Mouse (Mus musculus): ENCODE measurements around the gene Lamtor1.
A peak's percentile ranks its signal among the peaks of the same experiment; 100 is the strongest.
"Not testable (repeated sequence)": the region's sequence is repeated elsewhere in the genome, so short reads cannot be mapped to it uniquely, and the experiment has no call there.

Gene Lamtor1

DNA sequence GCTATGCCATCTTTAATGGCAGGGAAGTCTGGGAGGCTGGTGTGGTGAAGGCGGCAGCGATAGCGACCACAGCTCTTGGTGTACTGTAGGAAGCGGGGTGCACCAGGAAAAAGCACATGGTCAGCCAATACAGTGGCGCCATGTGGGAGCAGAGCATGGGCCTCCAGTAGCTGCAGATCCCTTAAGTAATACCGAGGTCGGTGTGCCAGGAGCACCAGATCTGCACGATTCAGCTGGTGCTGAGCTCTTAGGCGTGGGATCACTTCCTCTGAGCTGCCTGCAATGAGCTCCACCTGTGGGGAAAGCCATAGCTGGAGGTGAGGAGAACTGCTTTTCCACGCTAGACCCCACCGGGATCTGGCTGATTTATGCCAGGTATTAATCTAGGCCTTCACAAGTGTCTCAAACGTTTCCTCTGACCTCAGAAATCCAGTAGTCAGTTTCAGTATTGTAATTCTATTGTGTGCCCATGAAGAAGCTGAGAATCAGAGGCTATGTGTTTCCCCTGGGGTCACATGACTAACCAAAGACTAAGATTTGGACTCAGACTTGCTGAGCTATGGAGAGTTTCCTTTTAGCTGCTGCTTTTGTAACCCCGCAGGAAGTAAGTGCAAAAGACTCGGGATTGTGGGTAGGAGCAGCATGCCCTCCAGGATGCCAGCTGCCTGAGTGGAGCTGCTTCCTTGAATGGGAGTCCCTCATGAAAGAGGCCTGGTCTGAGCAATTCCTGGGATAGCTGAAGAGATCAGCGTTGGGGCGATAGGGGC is 5.2 kb upstream of the Lamtor1 start:
- DNase-seq = no peak

DNA sequence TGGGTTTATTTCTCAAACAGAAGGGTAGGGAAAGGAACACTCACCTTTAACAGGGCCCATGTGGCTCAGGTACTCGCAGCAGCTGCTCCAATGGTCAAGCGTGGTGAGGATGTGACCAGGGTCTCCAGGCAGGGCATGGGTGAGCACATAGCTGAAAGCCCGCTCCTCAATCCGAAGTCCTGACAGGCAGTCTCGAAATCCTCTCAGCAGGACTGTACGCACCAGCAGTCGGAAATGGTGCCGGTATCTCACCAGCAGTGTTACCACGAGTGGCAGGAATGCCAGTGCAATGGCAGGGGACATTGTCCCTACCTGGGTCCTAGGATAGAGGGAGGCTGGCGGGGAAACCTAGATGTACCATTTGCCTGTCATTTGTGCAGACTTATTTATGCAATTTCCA is 3.7 kb upstream of the Lamtor1 start:
- no peak for DNase-seq

DNA sequence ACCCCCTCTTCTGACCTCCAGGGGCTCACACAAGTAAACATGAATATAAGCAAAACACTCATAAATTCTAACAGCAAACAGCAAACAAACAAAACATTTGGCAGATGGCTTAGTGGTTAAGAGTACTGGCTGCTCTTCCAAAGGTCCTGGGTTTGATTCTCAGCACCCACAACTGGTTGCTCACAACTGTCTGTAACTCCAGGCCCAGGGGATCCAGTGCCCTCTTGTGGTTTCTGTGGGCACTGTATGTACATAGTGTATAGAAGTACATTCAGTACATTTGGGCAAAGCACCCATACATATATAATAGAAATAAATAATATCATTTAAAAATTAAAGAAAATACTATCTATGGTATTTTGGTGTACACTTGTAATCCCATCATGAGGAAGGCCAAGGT is 2.9 kb upstream of the Lamtor1 start:
- DNase-seq = no peak

DNA sequence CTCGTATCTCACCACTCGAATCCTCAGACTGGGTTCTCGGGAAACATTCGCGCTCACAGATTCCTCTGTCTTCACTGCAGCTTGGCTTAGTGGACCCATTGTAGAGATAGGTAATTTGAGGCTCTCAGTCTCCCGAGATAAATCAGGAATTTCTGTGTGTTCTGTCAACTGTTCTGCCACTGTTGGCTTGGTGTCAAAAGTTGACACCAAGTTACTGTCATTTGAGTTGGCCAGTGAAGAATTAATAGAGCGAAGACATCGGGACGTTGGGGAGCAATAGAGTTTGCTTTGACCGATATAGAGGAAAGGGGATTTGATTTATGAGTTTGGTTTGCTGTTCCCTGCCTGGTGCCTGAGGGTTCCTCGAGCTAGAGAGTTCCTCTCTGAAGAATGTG is 580 bp downstream of the Lamtor1 start, which contains the start of gene Tomt:
Gene Tomt, minus strand, starts transcription at position 73 of the 395 bp plus-strand sequence.
- no peak for DNase-seq

DNA sequence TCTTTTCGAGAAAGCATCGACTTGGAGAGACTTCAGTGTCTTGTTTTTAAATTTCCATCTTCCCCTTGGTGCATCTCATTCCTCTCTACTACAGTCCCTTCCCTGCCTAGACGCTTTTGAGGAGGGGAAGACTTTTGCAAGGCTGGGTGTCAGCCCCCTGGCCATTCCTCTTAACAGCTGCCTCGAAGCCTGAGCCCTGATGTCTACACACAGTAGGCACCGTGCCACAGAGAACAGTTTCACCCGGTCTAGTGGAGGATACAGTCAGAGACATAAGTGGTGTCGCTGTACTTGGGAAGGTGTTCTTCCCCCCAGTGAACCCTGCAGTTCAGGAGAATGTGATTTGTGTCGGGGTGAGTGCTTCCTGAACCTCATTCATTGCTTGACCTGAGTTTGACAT is 992 bp downstream of the Lamtor1 start:
- no peak for DNase-seq

DNA sequence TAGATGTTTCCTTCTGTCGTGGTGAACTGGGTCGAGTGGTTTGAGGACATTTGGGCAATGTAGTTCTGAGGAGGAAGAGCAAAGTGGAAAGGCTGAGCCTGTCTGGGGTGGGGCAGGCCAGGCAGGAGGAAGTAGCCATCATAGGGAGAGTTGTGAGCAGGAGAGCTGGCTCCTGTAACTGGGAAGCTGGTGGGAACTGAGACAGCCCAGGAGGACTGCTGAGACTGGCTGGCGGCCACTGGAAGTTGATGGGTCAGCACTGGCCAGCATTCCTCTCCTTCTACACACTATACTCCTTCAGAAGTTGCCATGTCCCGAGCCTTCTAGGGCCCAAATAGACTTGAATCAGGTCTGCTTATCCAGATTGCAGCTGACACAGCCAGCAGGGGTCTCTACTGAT is 2.7 kb downstream of the Lamtor1 start:
- DNase-seq = no peak

DNA sequence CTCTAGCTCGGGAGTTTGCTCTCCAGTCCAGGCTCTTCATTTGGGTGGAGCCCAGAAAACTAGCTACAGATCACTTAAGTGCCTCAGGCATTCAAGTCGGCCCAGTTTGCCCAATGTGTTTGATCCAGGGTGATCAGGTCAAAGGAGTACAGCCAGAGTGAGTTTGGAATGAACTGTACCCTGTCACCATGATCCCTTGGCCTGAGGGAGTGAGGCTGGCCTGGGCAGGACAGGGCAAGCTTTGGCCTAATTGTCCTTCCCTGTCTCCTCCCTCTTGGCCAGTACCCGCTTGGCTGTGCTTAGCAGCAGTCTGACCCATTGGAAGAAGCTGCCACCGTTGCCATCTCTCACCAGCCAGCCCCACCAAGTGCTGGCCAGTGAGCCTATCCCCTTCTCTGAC is 4.4 kb downstream of the Lamtor1 start:
- DNase-seq = no peak

DNA sequence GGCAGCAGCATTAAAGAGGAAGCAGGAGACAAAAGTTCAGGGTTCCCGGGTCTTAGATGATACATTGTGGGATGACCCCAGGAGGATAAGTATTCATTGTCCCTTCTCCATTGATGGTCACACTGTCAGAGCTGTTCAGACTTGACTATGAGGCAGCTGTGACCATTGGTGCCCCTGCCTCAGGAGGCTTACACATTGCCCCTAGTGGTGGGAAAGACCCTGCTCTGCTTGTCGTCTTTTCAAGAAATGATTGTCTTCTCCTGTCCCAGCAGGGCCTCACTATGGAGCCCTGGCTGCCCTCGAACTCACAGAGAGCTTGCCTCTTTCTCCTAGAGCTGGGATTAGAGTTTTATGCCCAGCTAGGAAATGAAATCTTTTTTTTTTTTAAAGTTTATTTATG is 6.3 kb downstream of the Lamtor1 start:
- DNase-seq = no peak

DNA sequence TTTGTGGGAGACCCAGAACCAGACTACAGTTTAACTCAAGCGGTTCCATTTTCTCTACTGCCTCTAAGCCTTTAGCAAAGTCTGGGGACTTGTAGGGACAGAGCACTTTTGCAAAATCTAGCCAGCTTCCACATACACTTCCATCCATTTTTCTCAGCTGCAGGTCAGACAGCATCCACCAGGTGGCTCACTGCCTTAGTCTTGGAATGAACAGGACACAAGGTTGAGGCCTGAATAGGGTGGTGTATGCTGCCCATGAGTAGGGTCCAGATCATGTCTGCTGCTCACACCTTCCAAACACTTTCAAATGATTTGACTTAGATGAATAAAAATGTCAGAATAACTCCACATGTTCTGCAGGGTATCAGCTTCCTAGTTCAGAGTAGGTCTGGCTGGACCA is 12.4 kb downstream of the Lamtor1 start:
- DNase-seq = peak; percentile 63

DNA sequence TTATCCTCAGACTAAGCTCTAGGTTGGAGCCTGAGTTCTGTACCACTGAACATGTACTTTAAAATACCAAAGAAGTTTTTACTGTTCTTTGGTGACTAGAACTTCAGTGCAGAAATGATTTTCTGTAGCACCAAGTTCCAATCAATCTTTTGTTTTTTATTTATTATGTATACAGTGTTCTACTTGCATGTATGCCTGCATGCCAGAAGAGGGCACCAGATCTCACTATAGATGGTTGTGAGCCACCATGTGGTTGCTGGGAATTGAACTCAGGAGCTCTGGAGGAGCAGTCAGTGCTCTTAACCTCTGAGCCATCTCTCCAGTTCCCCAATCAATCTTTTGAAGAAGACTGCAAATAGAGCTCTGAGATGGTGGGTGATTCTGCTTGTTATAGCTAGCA is 20.2 kb downstream of the Lamtor1 start:
- DNase-seq = not testable (repeated sequence)

DNA sequence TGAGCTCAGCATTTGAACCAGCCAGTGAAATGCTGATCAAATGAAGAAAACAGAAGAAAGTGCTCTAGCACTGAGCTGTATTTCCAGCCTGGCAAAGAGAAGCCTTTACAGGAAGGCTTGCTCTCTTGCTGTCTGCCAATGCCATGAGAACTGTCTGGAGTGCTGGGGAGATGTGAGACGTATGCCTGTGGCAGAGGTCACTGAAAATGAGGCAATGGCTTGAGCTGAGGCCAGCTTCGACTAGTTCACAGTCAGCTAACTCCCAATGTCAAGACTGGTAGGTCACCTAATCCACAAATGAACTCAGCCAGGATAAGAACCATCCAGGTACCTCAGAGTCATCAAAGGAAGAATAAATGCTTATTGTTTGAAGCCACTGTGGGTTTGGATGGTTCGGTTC is 22.4 kb downstream of the Lamtor1 start:
- DNase-seq = no peak

DNA sequence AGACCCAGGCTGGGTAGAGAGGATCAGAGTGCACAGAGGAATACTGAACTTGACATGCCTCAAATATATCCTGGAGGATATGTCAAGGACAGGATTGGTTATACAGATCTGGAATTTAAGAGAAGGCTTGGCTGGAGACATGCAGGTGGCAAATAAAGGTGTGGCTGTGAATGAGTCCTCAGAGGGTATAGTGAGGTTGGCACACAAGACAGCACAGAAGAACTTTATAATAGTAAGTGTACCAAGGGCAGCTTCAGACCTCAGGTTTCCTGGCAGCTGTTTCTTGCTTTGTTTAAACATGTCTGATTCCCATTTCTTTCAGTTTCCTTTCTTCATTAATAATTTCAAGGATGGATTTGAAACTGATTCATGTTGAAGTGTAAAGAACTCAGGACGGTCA is 26.8 kb downstream of the Lamtor1 start:
- no peak for DNase-seq

DNA sequence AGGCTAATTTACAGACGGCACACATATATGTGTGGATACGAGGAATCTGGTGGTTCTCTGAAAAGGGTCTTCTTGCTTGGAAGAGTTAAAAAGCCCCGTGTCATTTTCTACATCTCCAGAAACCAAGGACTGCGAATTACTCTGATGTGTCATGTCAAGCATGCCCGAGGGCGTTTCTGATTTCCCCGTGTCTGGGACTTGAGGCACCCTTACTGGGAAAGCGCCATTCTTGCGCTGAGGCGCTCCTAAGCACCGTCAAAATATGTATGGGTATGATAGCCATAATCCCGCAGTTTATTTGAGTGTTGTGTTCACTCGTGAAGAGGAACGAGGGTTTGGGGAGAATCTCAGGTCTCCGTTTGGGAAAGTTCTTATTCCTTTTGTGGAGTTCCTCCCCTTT is 27.6 kb downstream of the Lamtor1 start:
- no peak for DNase-seq

DNA sequence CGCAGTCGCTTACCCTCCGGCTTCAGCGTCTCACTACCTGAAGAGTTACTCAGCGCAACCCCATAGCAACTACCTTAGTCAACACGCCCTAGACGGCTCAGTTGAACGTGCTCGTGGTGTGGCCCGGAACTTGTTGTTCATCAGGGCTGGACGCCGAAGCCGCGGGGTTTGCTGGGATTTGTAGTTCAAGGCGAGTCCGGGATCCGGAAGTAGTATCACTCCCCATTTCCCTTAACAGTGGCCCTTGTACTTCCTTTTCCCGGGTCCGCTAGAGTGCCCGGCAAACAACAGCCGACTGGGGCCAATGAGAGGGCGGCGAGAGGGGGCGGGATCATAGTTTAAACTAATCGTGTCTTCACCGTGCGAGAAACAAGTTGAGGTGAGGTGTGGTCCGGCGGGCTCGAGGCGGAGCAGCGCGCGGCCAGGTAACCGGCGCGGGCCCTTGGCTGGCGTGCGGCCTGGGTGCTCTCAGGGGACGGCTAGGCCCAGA is 28.1 kb downstream of the Lamtor1 start, which contains the start of the genes Lrrc51 and Numa1:
Gene Lrrc51, minus strand, starts transcription at position 145 of the 490 bp plus-strand sequence.
Gene Numa1, plus strand, starts transcription at position 361 of the 490 bp plus-strand sequence.
- peak; percentile 94 for DNase-seq

DNA sequence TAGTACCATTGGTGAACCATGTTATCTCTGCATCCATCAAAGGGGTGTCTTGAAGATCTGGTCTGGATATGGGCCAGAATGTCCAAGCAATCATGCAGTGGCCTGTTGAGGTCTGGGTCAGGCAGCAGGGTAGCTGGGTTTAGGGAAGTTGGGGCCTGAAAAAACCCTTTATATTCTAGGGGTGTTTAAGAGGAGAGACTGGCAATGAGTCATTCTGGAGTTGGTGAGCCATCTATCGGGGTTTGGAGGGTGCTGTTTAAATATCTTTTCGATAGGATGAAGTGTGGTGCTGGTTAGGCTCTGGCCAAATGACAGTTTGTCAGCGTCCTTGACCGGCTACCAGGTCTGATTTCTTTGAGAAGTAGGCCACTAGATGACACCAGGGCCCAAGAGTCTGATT is 30.3 kb downstream of the Lamtor1 start:
- no peak for DNase-seq

DNA sequence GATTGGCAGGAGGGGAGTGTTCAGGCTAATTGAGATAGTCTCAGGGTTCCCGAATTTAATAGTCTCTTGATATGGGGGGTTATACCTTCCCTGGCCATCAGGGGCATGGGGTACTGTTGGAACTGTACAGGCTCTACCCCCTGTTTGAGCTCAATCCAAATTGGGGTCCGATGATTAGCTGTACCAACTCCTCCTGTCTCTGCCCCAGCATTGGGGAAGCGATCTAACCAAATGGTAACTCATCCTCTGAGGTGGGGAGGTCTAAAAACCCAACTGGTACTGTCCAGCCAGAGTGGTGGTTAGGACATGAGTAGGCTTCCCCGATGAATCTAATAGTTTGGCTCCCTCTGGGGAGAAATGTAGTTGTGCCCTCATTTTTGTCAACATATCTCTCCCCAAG is 31.3 kb downstream of the Lamtor1 start:
- peak; percentile 34 for DNase-seq

DNA sequence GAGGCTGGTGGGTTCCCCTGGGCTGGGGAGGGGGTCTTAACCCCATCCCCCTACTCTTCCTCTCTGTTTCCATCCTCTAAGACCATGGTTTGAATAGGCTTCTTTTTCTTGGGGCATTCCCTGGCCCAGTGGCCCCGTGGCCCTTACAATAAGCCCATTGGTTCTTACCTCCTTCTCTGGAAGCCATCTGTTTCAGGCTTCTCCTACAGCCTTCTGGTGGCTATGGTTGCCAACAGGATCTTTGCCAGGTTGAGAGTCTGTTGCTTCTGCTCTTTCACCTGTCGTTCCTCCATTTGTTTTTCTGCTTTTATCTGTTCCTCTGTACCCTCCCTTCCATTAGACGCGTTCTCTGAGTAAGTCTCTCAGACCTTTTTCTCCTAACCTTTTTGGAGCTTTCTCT is 31.9 kb downstream of the Lamtor1 start:
- peak; percentile 90 for DNase-seq

DNA sequence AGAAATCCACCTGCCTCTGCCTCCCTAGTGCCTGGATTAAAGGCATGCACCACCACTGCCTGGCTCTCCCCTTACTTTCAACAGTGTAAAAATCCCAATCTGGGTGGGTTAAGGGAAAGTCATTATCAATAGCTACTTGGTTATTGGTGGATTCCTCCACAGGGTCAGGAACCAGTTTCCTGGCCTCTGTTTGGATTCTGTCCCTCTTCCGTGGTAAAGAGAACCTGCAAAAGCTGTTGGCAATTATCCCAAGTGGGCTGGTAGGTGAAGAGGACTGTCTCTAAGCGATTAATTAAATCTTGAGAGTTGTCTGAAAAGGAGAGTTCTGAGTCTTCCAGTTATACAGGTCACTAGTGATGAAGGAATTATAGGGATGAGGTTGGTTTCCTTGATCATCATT is 32.6 kb downstream of the Lamtor1 start:
- peak; percentile 43 for DNase-seq

DNA sequence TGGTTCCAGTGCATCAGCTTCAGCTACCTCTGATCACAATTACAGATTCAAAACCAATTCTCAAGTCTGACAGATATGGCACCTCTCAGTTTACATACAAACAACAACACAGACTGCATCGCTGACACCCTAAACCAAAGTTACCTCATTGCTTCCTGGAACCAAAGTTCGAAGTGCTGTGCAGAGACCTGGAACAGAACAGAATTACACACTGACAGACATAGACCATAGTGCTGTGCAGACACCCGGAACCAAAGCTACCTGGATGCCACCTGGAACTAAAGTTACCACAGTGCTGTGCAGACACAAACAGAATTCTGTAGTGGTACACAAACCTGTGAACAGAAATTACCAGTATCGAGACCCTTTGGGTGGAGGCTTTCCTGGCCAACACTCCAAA is 34.1 kb downstream of the Lamtor1 start:
- DNase-seq = no peak

DNA sequence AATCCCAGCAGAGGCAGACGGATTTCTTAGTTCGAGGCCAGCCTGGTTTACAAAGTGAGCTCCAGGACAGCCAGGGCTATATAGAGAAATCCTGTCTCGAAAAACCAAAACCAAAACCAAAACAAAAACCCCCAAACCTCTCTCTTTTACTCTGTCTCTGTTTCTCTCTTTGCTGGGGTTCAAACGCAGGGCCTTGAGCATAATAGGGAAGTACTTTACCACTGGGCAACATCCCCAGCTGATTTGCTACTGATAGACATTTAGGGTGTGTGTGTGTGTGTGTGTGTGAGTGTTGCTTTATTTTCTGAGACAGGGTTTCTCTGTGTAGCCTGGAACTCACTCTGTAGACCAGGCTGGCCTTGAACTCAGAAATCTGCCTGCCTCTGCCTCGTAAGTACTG is 43.3 kb downstream of the Lamtor1 start:
- not testable (repeated sequence) for DNase-seq

DNA sequence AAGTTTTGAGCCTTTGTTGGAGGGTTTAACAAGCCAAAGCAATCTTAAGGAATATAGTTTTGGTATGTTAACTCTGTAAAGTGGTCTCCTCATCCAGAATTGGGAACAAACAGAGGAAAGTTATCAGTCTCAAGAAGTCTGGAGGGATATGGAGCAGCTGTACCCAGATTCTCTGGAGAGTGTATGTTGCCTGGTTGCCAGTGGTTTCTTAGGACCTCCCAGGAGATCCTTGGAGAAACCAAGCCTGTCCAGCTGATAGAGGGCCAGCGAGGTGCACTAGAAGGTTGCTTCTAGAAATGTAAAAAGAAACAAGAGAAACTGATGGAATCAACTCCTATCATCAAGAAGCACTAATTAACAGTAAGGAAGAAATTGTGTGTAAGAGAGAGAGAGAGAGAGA is 45.9 kb downstream of the Lamtor1 start:
- DNase-seq = no peak

DNA sequence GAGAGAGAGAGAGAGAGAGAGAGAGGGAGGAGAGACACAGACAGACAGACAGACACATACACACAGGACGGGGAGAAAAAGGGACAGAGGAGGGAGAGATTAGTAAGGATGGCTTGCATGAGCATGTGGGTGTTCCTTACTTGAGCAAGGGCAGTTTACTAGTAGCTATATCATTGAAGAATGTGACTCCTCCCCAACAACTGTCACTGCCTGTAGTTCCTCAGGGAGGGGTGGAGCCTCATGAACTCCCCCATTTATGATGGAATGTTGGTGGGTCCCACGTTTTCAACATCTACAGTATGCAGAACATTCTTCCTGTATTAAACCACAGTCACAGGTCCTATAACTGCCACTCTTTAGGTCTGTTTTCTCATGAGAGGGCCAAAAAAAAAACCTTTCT is 46.4 kb downstream of the Lamtor1 start:
- no peak for DNase-seq

DNA sequence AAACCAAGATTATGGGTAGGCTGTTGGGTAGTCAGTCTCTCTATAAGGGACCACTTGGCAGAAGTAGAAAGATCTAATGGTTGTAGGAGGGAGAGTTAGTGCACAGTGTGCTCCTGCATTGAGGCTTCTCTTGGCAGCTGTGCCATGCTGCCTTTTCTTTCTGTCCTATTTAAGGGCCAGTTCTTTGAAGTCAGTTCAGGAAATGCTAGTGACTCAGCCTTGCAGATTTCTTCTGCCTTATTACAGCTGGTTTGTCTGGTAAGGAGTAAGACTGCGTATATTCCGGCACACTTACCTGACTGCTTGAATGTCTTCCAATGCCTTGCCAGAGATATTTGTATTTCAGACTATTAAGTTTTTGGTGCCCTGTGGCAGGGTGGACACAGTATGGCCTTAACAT is 48.5 kb downstream of the Lamtor1 start:
- DNase-seq = no peak

DNA sequence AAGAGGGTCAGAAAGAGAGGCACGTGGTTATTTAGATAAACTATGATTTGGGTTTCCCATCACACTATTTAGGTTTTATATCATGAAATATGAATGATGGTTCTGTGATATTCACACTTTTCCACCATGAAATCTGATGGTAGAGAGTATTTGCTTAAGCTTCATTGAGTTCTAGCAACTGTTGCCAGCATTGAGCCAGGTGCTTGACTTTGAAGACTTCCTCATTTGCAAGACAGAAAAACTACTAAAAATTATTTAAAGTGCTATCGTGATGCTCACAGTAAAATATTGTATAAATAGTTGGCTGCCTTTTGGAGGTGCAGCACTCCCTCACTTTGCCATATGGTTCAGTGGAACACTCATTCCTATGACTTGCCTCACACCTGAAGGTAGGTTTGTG is 49.6 kb downstream of the Lamtor1 start:
- no peak for DNase-seq

DNA sequence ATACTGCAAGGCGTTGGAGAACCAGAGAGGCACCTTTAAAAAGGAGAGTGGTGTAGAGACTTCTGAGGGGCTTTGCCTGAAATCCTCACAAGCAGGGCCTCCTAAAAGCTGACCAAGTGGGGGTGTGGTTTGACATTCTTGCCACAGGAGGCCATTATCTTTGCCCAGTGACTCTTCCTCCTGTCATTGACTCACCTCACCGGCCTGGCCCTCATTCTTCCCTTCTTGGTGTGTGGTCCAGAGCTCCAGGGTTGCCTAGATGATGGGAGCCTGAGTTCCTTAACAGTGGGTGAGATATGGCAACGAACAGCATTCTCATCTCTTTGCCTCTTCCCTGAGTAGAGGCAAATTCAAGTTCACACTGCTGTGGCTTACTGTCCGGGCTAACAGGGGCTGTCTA is 50.2 kb downstream of the Lamtor1 start:
- DNase-seq = no peak

All from cerebellum, adult 8-10 months (tissue).